Mouse (Mus musculus): ENCODE data around the gene Gnl3. TPM values are rescaled to one million over a fixed set of nuclear protein-coding genes. Genes with fewer than 3 reads are reported as not detected.

The Gnl3 gene
- polyA plus RNA-seq, 1 experiment from 2014 or later: 126 TPM

- H3K36me3 ChIP-seq (ENCODE audit: control insufficient read depth, insufficient read depth, low read length): 0 out of 2 replicates have a peak, but pooled peaks cover 5% of the 10 kb centered on the region
- H3K9ac ChIP-seq (ENCODE audit: low read length): no peak overlapping the region
- ATAC-seq (ENCODE audit: insufficient number of reproducible peaks, low FRiP score, low TSS enrichment, low read depth) (no peak), DNase-seq (ENCODE audit: low spot score) (no peak)
- H3K4me2 ChIP-seq (ENCODE audit: low read depth, severe bottlenecking): no peak overlapping the region
- no peaks in the 10 kb centered on the region for H3K9me3 ChIP-seq (ENCODE audit: control insufficient read depth, low read length)
- H3K4me1 ChIP-seq (ENCODE audit: control insufficient read depth, insufficient read depth, low read length): peaks cover 3% of the 10 kb centered on the region; the same call in 1 of the 2 replicates
- H3K4me3 ChIP-seq (ENCODE audit: low read depth, low read length): no peak overlapping the region
- no peaks in the 10 kb centered on the region for H3K27me3 ChIP-seq (ENCODE audit: control insufficient read depth, insufficient read depth, low read length)
- no peak overlapping the region for H3K27ac ChIP-seq (replicated peaks; ENCODE audit: low read depth, low read length)
Measured at GRCm38 (mm10) chr14:30996417-30996816, 22.5 kb downstream of the Gnl3 start.

- no peaks in the 10 kb centered on the region for H3K4me1 ChIP-seq (ENCODE audit: control insufficient read depth, insufficient read depth, low read length)
- H3K9me3 ChIP-seq (ENCODE audit: control insufficient read depth, low read length): no peaks in the 10 kb centered on the region
- DNase-seq (ENCODE audit: low spot score) (no peak), ATAC-seq (ENCODE audit: insufficient number of reproducible peaks, low FRiP score, low TSS enrichment, low read depth) (no peak)
- no peak overlapping the region for H3K4me2 ChIP-seq (ENCODE audit: low read depth, severe bottlenecking)
- H3K27me3 ChIP-seq (ENCODE audit: control insufficient read depth, insufficient read depth, low read length): no peaks in the 10 kb centered on the region
- H3K36me3 ChIP-seq (ENCODE audit: control insufficient read depth, insufficient read depth, low read length): peaks cover 3% of the 10 kb centered on the region; the same call in 1 of the 2 replicates
- WGBS: 86% methylated on average over 3 of the region's 3 CpGs
- no peak overlapping the region for H3K27ac ChIP-seq (replicated peaks; ENCODE audit: low read depth, low read length)
- H3K4me3 ChIP-seq (ENCODE audit: low read depth, low read length): no peak overlapping the region
- no peak overlapping the region for H3K9ac ChIP-seq (ENCODE audit: low read length)
Measured at GRCm38 (mm10) chr14:30976222-30976621, 42.7 kb downstream of the Gnl3 start.

DNA sequence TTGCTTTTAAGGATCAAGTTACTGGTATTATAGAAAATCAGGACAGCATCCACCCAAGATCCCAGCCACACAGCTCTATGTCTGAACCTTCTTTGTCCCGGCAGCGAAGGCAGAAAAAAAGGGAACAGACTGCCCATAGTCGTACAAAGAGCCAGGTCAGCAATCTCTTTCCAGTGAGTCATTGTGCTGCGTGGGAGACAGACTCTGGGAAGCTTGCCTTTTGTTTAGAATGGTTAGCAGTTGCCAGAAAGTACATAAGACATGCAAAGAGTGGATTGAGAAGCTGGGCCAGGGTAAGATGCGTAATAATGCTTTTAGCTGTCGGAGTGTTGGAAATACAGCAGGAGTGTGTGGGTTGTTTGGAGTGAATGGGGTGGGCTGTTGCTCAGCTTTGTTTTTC lies 44.7 kb downstream of the Gnl3 start:
- Histone ChIP-seq H3K9me3 (ENCODE audit: control insufficient read depth, low read length) (no peaks in the 10 kb centered on the region), H3K9ac (ENCODE audit: low read length) (no peak overlapping the region), H3K36me3 (ENCODE audit: control insufficient read depth, insufficient read depth, low read length) (peaks cover 3% of the 10 kb centered on the region; the same call in 1 of the 2 replicates), H3K4me2 (ENCODE audit: low read depth, severe bottlenecking) (no peak overlapping the region), H3K4me3 (ENCODE audit: low read depth, low read length) (no peak overlapping the region), H3K27ac (replicated peaks; ENCODE audit: low read depth, low read length) (no peak overlapping the region), H3K4me1 (ENCODE audit: control insufficient read depth, insufficient read depth, low read length) (no peaks in the 10 kb centered on the region), H3K27me3 (ENCODE audit: control insufficient read depth, insufficient read depth, low read length) (no peaks in the 10 kb centered on the region)
- no peak for DNase-seq (ENCODE audit: low spot score)
- ATAC-seq (ENCODE audit: insufficient number of reproducible peaks, low FRiP score, low TSS enrichment, low read depth): no peak
- WGBS: 91% methylated on average over 6 of the region's 6 CpGs

Other genes with a start within 250 kb of the Gnl3 start
- gene Tmem110, start 193.6 kb downstream of the Gnl3 start, polyA plus RNA-seq (2014; fragmentation: Nextera tagmentation; extraction: Ambion mirVana): 37.5 and 38.7 TPM in 2 replicates
- 1.1 and 1.2 TPM in 2 replicates for gene Mustn1, start 140.0 kb downstream of the Gnl3 start, polyA plus RNA-seq (2014; fragmentation: Nextera tagmentation; extraction: Ambion mirVana)
- gene Itih4, start 132.7 kb downstream of the Gnl3 start, polyA plus RNA-seq (2014; fragmentation: Nextera tagmentation; extraction: Ambion mirVana): not detected in 2 replicates
- 0.14 and 0.15 TPM in 2 replicates for gene Itih3, start 95.4 kb downstream of the Gnl3 start, polyA plus RNA-seq (2014; fragmentation: Nextera tagmentation; extraction: Ambion mirVana)
- gene Itih1, start 75.9 kb downstream of the Gnl3 start, polyA plus RNA-seq (2014; fragmentation: Nextera tagmentation; extraction: Ambion mirVana): not detected in 2 replicates
- gene Nek4, start 67.8 kb downstream of the Gnl3 start, polyA plus RNA-seq (2014; fragmentation: Nextera tagmentation; extraction: Ambion mirVana): 16.1 and 17.7 TPM in 2 replicates
- 42.4 and 47.8 TPM in 2 replicates for gene Glt8d1, start 17.8 kb downstream of the Gnl3 start, polyA plus RNA-seq (2014; fragmentation: Nextera tagmentation; extraction: Ambion mirVana)
- 277 and 305 TPM in 2 replicates for gene Spcs1, start 17.5 kb downstream of the Gnl3 start, polyA plus RNA-seq (2014; fragmentation: Nextera tagmentation; extraction: Ambion mirVana)
- gene Pbrm1, start within 50 bp of the Gnl3 start, polyA plus RNA-seq (2014; fragmentation: Nextera tagmentation; extraction: Ambion mirVana): 135 and 136 TPM in 2 replicates
- gene Smim4, start 109.8 kb upstream of the Gnl3 start, polyA plus RNA-seq (2014; fragmentation: Nextera tagmentation; extraction: Ambion mirVana): 61.6 and 66.5 TPM in 2 replicates
- gene Nt5dc2, start 111.9 kb upstream of the Gnl3 start, polyA plus RNA-seq (2014; fragmentation: Nextera tagmentation; extraction: Ambion mirVana): 569 and 606 TPM in 2 replicates
- 15.5 and 15.7 TPM in 2 replicates for gene Stab1, start 149.5 kb upstream of the Gnl3 start, polyA plus RNA-seq (2014; fragmentation: Nextera tagmentation; extraction: Ambion mirVana)
- gene Tnnc1, start 189.2 kb upstream of the Gnl3 start, polyA plus RNA-seq (2014; fragmentation: Nextera tagmentation; extraction: Ambion mirVana): 16.6 and 18.7 TPM in 2 replicates
- 346 and 377 TPM in 2 replicates for gene Nisch, start 197.8 kb upstream of the Gnl3 start, polyA plus RNA-seq (2014; fragmentation: Nextera tagmentation; extraction: Ambion mirVana)
- 0.09 and 0.20 TPM in 2 replicates for gene Sema3g, start 198.7 kb upstream of the Gnl3 start, polyA plus RNA-seq (2014; fragmentation: Nextera tagmentation; extraction: Ambion mirVana)
- gene Phf7, start 232.2 kb upstream of the Gnl3 start, polyA plus RNA-seq (2014; fragmentation: Nextera tagmentation; extraction: Ambion mirVana): 12.7 and 13.5 TPM in 2 replicates
- 111 and 112 TPM in 2 replicates for gene Bap1, start 232.3 kb upstream of the Gnl3 start, polyA plus RNA-seq (2014; fragmentation: Nextera tagmentation; extraction: Ambion mirVana)

Measured in limb, embryonic 11.5 days (tissue).